Mouse (Mus musculus): ENCODE measurements around the gene Fez2. TPM values are rescaled to one million over a fixed set of nuclear protein-coding genes. Genes with fewer than 3 reads are reported as not detected.

Fez2 gene
- polyA plus RNA-seq, 1 experiment, result 41.8 TPM

- Histone ChIP-seq H3K27ac (ENCODE audit: insufficient read depth, low read length) (no peak overlapping the region), H3K4me3 (ENCODE audit: insufficient read depth, low read length) (no peak overlapping the region), H3K4me1 (ENCODE audit: control insufficient read depth, insufficient read depth, low read length) (peaks cover 5% of the 10 kb centered on the region; the same call in 1 of the 2 replicates)
- no peak for TF ChIP-seq POLR2A (IDR thresholded peaks at IDR 0.05; ENCODE audit: low read depth, low read length)
- TF ChIP-seq CTCF (IDR thresholded peaks at IDR 0.05; ENCODE audit: borderline replicate concordance, insufficient read depth, low read length), result peak; percentile 7; the same call in 1 of the 2 replicates
These were observed 33.4 kb upstream of the Fez2 start for GRCm38 (mm10) chr17:78451332-78451793.

- no peak for TF ChIP-seq CTCF (IDR thresholded peaks at IDR 0.05; ENCODE audit: borderline replicate concordance, insufficient read depth, low read length)
- TF ChIP-seq POLR2A (IDR thresholded peaks at IDR 0.05; ENCODE audit: low read depth, low read length), result no peak
- no peak overlapping the region for H3K4me3 ChIP-seq (ENCODE audit: insufficient read depth, low read length)
- no peak overlapping the region for H3K27ac ChIP-seq (ENCODE audit: insufficient read depth, low read length)
- peaks cover 12% of the 10 kb centered on the region for H3K4me1 ChIP-seq (ENCODE audit: control insufficient read depth, insufficient read depth, low read length)
These were observed 31.8 kb upstream of the Fez2 start for GRCm38 (mm10) chr17:78449635-78450197.

- H3K27ac ChIP-seq (ENCODE audit: insufficient read depth, low read length), result peak overlapping the region; percentile 95
- TF ChIP-seq CTCF (IDR thresholded peaks at IDR 0.05; ENCODE audit: borderline replicate concordance, insufficient read depth, low read length) (no peak), POLR2A (IDR thresholded peaks at IDR 0.05; ENCODE audit: low read depth, low read length) (no peak)
- no peak overlapping the region for H3K4me3 ChIP-seq (ENCODE audit: insufficient read depth, low read length)
- H3K4me1 ChIP-seq (ENCODE audit: control insufficient read depth, insufficient read depth, low read length), result peaks cover 14% of the 10 kb centered on the region
These were observed 26.9 kb upstream of the Fez2 start for GRCm38 (mm10) chr17:78444826-78445225.

- TF ChIP-seq POLR2A (IDR thresholded peaks at IDR 0.05; ENCODE audit: low read depth, low read length), result no peak
- no peak for TF ChIP-seq CTCF (IDR thresholded peaks at IDR 0.05; ENCODE audit: borderline replicate concordance, insufficient read depth, low read length)
These were observed 22.8 kb upstream of the Fez2 start for GRCm38 (mm10) chr17:78440771-78441170.

GRCm38 (mm10) chr17:78437161-78437560 is 19.2 kb upstream of the Fez2 start:
- Histone ChIP-seq H3K27ac (ENCODE audit: insufficient read depth, low read length) (no peak overlapping the region), H3K4me1 (ENCODE audit: control insufficient read depth, insufficient read depth, low read length) (no peaks in the 10 kb centered on the region), H3K4me3 (ENCODE audit: insufficient read depth, low read length) (no peak overlapping the region)
- no peak for TF ChIP-seq CTCF (IDR thresholded peaks at IDR 0.05; ENCODE audit: borderline replicate concordance, insufficient read depth, low read length)
- TF ChIP-seq POLR2A (IDR thresholded peaks at IDR 0.05; ENCODE audit: low read depth, low read length), result no peak

More at GRCm38 (mm10) chr17:78440771-78441170, 22.8 kb upstream of the Fez2 start:
- no peak overlapping the region for H3K27ac ChIP-seq (ENCODE audit: insufficient read depth, low read length)
- H3K4me3 ChIP-seq (ENCODE audit: insufficient read depth, low read length), result no peak overlapping the region
- peaks cover 11% of the 10 kb centered on the region for H3K4me1 ChIP-seq (ENCODE audit: control insufficient read depth, insufficient read depth, low read length)

GRCm38 (mm10) chr17:78435661-78436060 is 17.7 kb upstream of the Fez2 start:
- H3K4me3 ChIP-seq (ENCODE audit: insufficient read depth, low read length), result no peak overlapping the region
- no peak for TF ChIP-seq CTCF (IDR thresholded peaks at IDR 0.05; ENCODE audit: borderline replicate concordance, insufficient read depth, low read length)
- no peak for TF ChIP-seq POLR2A (IDR thresholded peaks at IDR 0.05; ENCODE audit: low read depth, low read length)
- H3K27ac ChIP-seq (ENCODE audit: insufficient read depth, low read length), result no peak overlapping the region
- H3K4me1 ChIP-seq (ENCODE audit: control insufficient read depth, insufficient read depth, low read length), result no peaks in the 10 kb centered on the region

GRCm38 (mm10) chr17:78434746-78435145 is 16.8 kb upstream of the Fez2 start:
- no peaks in the 10 kb centered on the region for H3K4me1 ChIP-seq (ENCODE audit: control insufficient read depth, insufficient read depth, low read length)
- no peak overlapping the region for H3K27ac ChIP-seq (ENCODE audit: insufficient read depth, low read length)
- no peak overlapping the region for H3K4me3 ChIP-seq (ENCODE audit: insufficient read depth, low read length)
- TF ChIP-seq CTCF (IDR thresholded peaks at IDR 0.05; ENCODE audit: borderline replicate concordance, insufficient read depth, low read length) (peak; percentile 71), POLR2A (IDR thresholded peaks at IDR 0.05; ENCODE audit: low read depth, low read length) (no peak)

- Histone ChIP-seq H3K4me3 (ENCODE audit: insufficient read depth, low read length) (no peak overlapping the region), H3K27ac (ENCODE audit: insufficient read depth, low read length) (no peak overlapping the region), H3K4me1 (ENCODE audit: control insufficient read depth, insufficient read depth, low read length) (no peaks in the 10 kb centered on the region)
- TF ChIP-seq POLR2A (IDR thresholded peaks at IDR 0.05; ENCODE audit: low read depth, low read length), result no peak
- TF ChIP-seq CTCF (IDR thresholded peaks at IDR 0.05; ENCODE audit: borderline replicate concordance, insufficient read depth, low read length), result no peak
These were observed 12.4 kb upstream of the Fez2 start for GRCm38 (mm10) chr17:78430374-78430773.

- TF ChIP-seq CTCF (IDR thresholded peaks at IDR 0.05; ENCODE audit: borderline replicate concordance, insufficient read depth, low read length) (no peak), POLR2A (IDR thresholded peaks at IDR 0.05; ENCODE audit: low read depth, low read length) (no peak)
- Histone ChIP-seq H3K4me1 (ENCODE audit: control insufficient read depth, insufficient read depth, low read length) (no peaks in the 10 kb centered on the region), H3K27ac (ENCODE audit: insufficient read depth, low read length) (no peak overlapping the region), H3K4me3 (ENCODE audit: insufficient read depth, low read length) (no peak overlapping the region)
These were observed 11.1 kb upstream of the Fez2 start for GRCm38 (mm10) chr17:78429051-78429450.

- TF ChIP-seq CTCF (IDR thresholded peaks at IDR 0.05; ENCODE audit: borderline replicate concordance, insufficient read depth, low read length) (no peak), POLR2A (IDR thresholded peaks at IDR 0.05; ENCODE audit: low read depth, low read length) (no peak)
- Histone ChIP-seq H3K4me1 (ENCODE audit: control insufficient read depth, insufficient read depth, low read length) (no peaks in the 10 kb centered on the region), H3K27ac (ENCODE audit: insufficient read depth, low read length) (no peak overlapping the region), H3K4me3 (ENCODE audit: insufficient read depth, low read length) (no peak overlapping the region)
These were observed 7.1 kb upstream of the Fez2 start for GRCm38 (mm10) chr17:78425026-78425425.
